22 mouse cellular contexts compared by ENCODE assay signal in the genomic region with DNA sequence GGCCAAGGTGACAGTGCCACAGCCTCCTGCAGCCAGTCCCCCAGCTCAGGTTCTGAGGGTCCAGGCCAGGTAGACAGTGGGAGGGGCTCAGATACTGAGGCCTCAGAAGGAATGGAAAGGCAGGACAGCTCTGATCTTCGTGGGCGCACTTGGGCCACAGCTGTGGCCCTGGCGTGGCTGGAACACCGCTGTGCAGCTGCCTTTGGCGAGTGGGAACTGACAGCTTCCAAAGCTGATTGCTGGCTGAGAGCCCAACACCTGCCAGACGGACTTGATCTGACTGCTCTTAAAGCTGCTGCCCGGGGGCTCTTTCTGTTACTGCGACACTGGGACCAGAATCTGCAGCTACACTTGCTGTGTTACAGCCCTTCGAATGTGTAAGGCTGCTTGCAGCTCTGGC. TPM values are rescaled to one million over a fixed set of nuclear protein-coding genes. Genes with fewer than 3 reads are reported as not detected.
DNase-seq lines count a peak whose midpoint lies in the region; ATAC-seq and TF ChIP-seq lines count a peak whose summit lies in the region.
"Had no signal": no experiment of that assay in that cellular context is flagged by ENCODE, and none has a peak within 500 bp of the region (broad histone marks: within the 10 kb centered on the region; RNA-seq: fewer than 3 reads in every experiment).

No protein-coding gene starts in this region.

- peaks cover 8% of the 10 kb centered on the region for H3K79me2 ChIP-seq in myocyte (ENCODE audit: control insufficient read depth, insufficient read depth)

- no peak overlapping the region for H3K4me2 ChIP-seq in embryonic facial prominence, embryonic 14.5 days (ENCODE audit: low read depth, low read length)
- no peak overlapping the region for H3K4me2 ChIP-seq in hindbrain, postnatal 0 days (ENCODE audit: low read depth, low read length)
- H3K4me2 ChIP-seq in hindbrain, embryonic 12.5 days (replicated peaks) = no peak overlapping the region
- no peak overlapping the region for H3K4me2 ChIP-seq in neural tube, embryonic 13.5 days
- no peak overlapping the region for H3K4me2 ChIP-seq in neural tube, embryonic 15.5 days
- H3K4me2 ChIP-seq in myocyte (ENCODE audit: low read depth) = no peak overlapping the region
- H3K4me2 ChIP-seq: embryonic facial prominence, embryonic 13.5 days; heart, embryonic 12.5 days had no signal

- H3K9ac ChIP-seq in embryonic facial prominence, embryonic 14.5 days (ENCODE audit: low read depth, low read length) = no peak overlapping the region
- H3K9ac ChIP-seq in hindbrain, postnatal 0 days (replicated peaks; ENCODE audit: low read length) = no peak overlapping the region
- H3K9ac ChIP-seq in hindbrain, embryonic 12.5 days = no peak overlapping the region
- no peak overlapping the region for H3K9ac ChIP-seq in neural tube, embryonic 13.5 days
- no peak overlapping the region for H3K9ac ChIP-seq in neural tube, embryonic 15.5 days (replicated peaks)
- H3K9ac ChIP-seq: embryonic facial prominence, embryonic 13.5 days; heart, embryonic 12.5 days; liver, postnatal 0 days had no signal

- peaks cover 37% of the 10 kb centered on the region for H3K36me3 ChIP-seq in embryonic facial prominence, embryonic 14.5 days (ENCODE audit: control insufficient read depth, insufficient read depth, low read length)
- H3K36me3 ChIP-seq in embryonic facial prominence, embryonic 10.5 days (replicated peaks) = peaks cover 53% of the 10 kb centered on the region
- peaks cover 31% of the 10 kb centered on the region; the same call in 1 of the 2 replicates for H3K36me3 ChIP-seq in hindbrain, postnatal 0 days (ENCODE audit: insufficient read depth, low read length)
- H3K36me3 ChIP-seq in hindbrain, embryonic 12.5 days = peaks cover 51% of the 10 kb centered on the region
- peaks cover 48% of the 10 kb centered on the region for H3K36me3 ChIP-seq in neural tube, embryonic 13.5 days
- H3K36me3 ChIP-seq in neural tube, embryonic 15.5 days = peaks cover 48% of the 10 kb centered on the region
- no peaks in the 10 kb centered on the region for H3K36me3 ChIP-seq in myocyte (ENCODE audit: control insufficient read depth, insufficient read depth)

- no peaks in the 10 kb centered on the region for H3K9me3 ChIP-seq in embryonic facial prominence, embryonic 14.5 days (ENCODE audit: control insufficient read depth, low read length)
- no peaks in the 10 kb centered on the region for H3K9me3 ChIP-seq in embryonic facial prominence, embryonic 10.5 days
- H3K9me3 ChIP-seq in hindbrain, postnatal 0 days (ENCODE audit: low read length) = no peaks in the 10 kb centered on the region
- no peaks in the 10 kb centered on the region for H3K9me3 ChIP-seq in hindbrain, embryonic 12.5 days (replicated peaks)
- H3K9me3 ChIP-seq in neural tube, embryonic 13.5 days = no peaks in the 10 kb centered on the region
- H3K9me3 ChIP-seq in neural tube, embryonic 15.5 days (replicated peaks) = no peaks in the 10 kb centered on the region
- H3K9me3 ChIP-seq: embryonic facial prominence, embryonic 13.5 days; heart, embryonic 12.5 days had no signal

- peak; percentile 7 for TF ChIP-seq POLR2A in myocyte (IDR thresholded peaks at IDR 0.05; ENCODE audit: insufficient read length, low read depth)

- H3K27me3 ChIP-seq in embryonic facial prominence, embryonic 14.5 days (replicated peaks; ENCODE audit: control insufficient read depth, insufficient read depth, low read length) = no peaks in the 10 kb centered on the region
- no peaks in the 10 kb centered on the region for H3K27me3 ChIP-seq in embryonic facial prominence, embryonic 10.5 days (replicated peaks; ENCODE audit: low read depth, poor library complexity, severe bottlenecking)
- no peaks in the 10 kb centered on the region for H3K27me3 ChIP-seq in hindbrain, postnatal 0 days (ENCODE audit: insufficient read depth, low read length)
- H3K27me3 ChIP-seq in hindbrain, embryonic 12.5 days = no peaks in the 10 kb centered on the region
- no peaks in the 10 kb centered on the region for H3K27me3 ChIP-seq in neural tube, embryonic 13.5 days
- no peaks in the 10 kb centered on the region for H3K27me3 ChIP-seq in neural tube, embryonic 15.5 days (replicated peaks)
- no peaks in the 10 kb centered on the region for H3K27me3 ChIP-seq in myocyte (ENCODE audit: control insufficient read depth, insufficient read depth, insufficient read length)
- H3K27me3 ChIP-seq: embryonic facial prominence, embryonic 13.5 days had no signal

- no peaks in the 10 kb centered on the region for H3K4me1 ChIP-seq in embryonic facial prominence, embryonic 14.5 days (ENCODE audit: control insufficient read depth, insufficient read depth, low read length)
- peaks cover 12% of the 10 kb centered on the region for H3K4me1 ChIP-seq in embryonic facial prominence, embryonic 10.5 days
- H3K4me1 ChIP-seq in hindbrain, postnatal 0 days (ENCODE audit: insufficient read depth, low read length) = no peaks in the 10 kb centered on the region
- H3K4me1 ChIP-seq in hindbrain, embryonic 12.5 days = peaks cover 10% of the 10 kb centered on the region
- H3K4me1 ChIP-seq in neural tube, embryonic 13.5 days (replicated peaks) = peaks cover 26% of the 10 kb centered on the region
- peaks cover 14% of the 10 kb centered on the region for H3K4me1 ChIP-seq in neural tube, embryonic 15.5 days

- 58% methylated on average over 8 of the region's 9 CpGs for WGBS in embryonic facial prominence, embryonic 14.5 days
- WGBS in embryonic facial prominence, embryonic 10.5 days = 85% methylated on average over 9 of the region's 9 CpGs
- WGBS in hindbrain, postnatal 0 days = 30% methylated on average over 9 of the region's 9 CpGs
- 81% methylated on average over 9 of the region's 9 CpGs for WGBS in hindbrain, embryonic 12.5 days
- WGBS in neural tube, embryonic 13.5 days = 52% methylated on average over 9 of the region's 9 CpGs
- 44% methylated on average over 9 of the region's 9 CpGs for WGBS in neural tube, embryonic 15.5 days

- peak; percentile 88 for DNase-seq in embryonic facial prominence, embryonic 14.5 days (ENCODE audit: low spot score)
- no peak for DNase-seq in embryonic facial prominence, embryonic 10.5 days (ENCODE audit: low spot score)
- DNase-seq in hindbrain, postnatal 0 days (ENCODE audit: low spot score) = peak; percentile 33
- no peak for DNase-seq in lung, postnatal 25 days (ENCODE audit: low spot score)
- DNase-seq: adrenal gland, adult 2 months; cerebellum, adult 11-12 months; kidney, postnatal 4 days; liver; liver, postnatal 0 days had no signal

- no peak overlapping the region for H3ac ChIP-seq in myocyte (ENCODE audit: control insufficient read depth, insufficient read length)

- peak; percentile 62; the same call in 1 of the 2 replicates for ATAC-seq in embryonic facial prominence, embryonic 14.5 days (ENCODE audit: low read depth)
- 0 out of 2 replicates have a peak, but pooled peaks have one; percentile 8 for ATAC-seq in hindbrain, postnatal 0 days
- no peak for ATAC-seq in hindbrain, embryonic 12.5 days (ENCODE audit: low FRiP score)
- ATAC-seq in neural tube, embryonic 13.5 days (ENCODE audit: low read depth) = peak; percentile 28; the same call in 1 of the 2 replicates
- ATAC-seq in neural tube, embryonic 15.5 days (ENCODE audit: low FRiP score) = no peak
- ATAC-seq: liver, postnatal 0 days had no signal

- H3K4me3 ChIP-seq in embryonic facial prominence, embryonic 14.5 days (ENCODE audit: low read depth, low read length) = no peak overlapping the region
- no peak overlapping the region for H3K4me3 ChIP-seq in embryonic facial prominence, embryonic 10.5 days
- no peak overlapping the region for H3K4me3 ChIP-seq in hindbrain, postnatal 0 days (ENCODE audit: low read length)
- no peak overlapping the region for H3K4me3 ChIP-seq in hindbrain, embryonic 12.5 days
- no peak overlapping the region for H3K4me3 ChIP-seq in neural tube, embryonic 13.5 days
- H3K4me3 ChIP-seq in neural tube, embryonic 15.5 days (replicated peaks) = no peak overlapping the region
- H3K4me3 ChIP-seq in myocyte = no peak overlapping the region
- H3K4me3 ChIP-seq: embryonic facial prominence, embryonic 13.5 days; heart, embryonic 12.5 days had no signal

- H3K27ac ChIP-seq in embryonic facial prominence, embryonic 14.5 days (replicated peaks; ENCODE audit: low read depth, low read length) = no peak overlapping the region
- H3K27ac ChIP-seq in embryonic facial prominence, embryonic 10.5 days (replicated peaks) = no peak overlapping the region
- H3K27ac ChIP-seq in hindbrain, postnatal 0 days = no peak overlapping the region
- no peak overlapping the region for H3K27ac ChIP-seq in hindbrain, embryonic 12.5 days
- H3K27ac ChIP-seq in neural tube, embryonic 13.5 days (replicated peaks) = 0 out of 2 replicates have a peak overlapping the region, but pooled peaks have one; percentile 42
- H3K27ac ChIP-seq in neural tube, embryonic 15.5 days (replicated peaks) = no peak overlapping the region
- H3K27ac ChIP-seq: embryonic facial prominence, embryonic 13.5 days; macrophage had no signal

- TF ChIP-seq CTCF in hindbrain, postnatal 0 days (IDR thresholded peaks at IDR 0.05; ENCODE audit: low read depth) = no peak

RNA-seq across cellular contexts. Expression of a gene that starts 6.7 kb away (rescaled TPM):
- polyA plus RNA-seq in embryonic facial prominence, embryonic 14.5 days (2014; fragmentation: Nextera tagmentation; extraction: Ambion mirVana) = 33.1 and 36.3 TPM in 2 replicates
- 45.0 and 45.8 TPM in 2 replicates for polyA plus RNA-seq in embryonic facial prominence, embryonic 10.5 days (2016; fragmentation: Nextera tagmentation; extraction: Ambion mirVana)
- total RNA-seq in hindbrain, postnatal 0 days (2014; rRNA removed) = 6.0 and 6.4 TPM in 2 replicates
- polyA plus RNA-seq in hindbrain, postnatal 0 days (2015; fragmentation: Nextera tagmentation; extraction: Ambion mirVana) = 5.6 and 6.5 TPM in 2 replicates
- 16.6 and 20.1 TPM in 2 replicates for polyA plus RNA-seq in hindbrain, embryonic 12.5 days (2016; fragmentation: Nextera tagmentation; extraction: Ambion mirVana)
- polyA plus RNA-seq in neural tube, embryonic 13.5 days (2015; fragmentation: Nextera tagmentation; extraction: Ambion mirVana) = 15.0 and 16.2 TPM in 2 replicates
- 8.4 and 14.8 TPM in 2 replicates for polyA plus RNA-seq in neural tube, embryonic 15.5 days (2015; fragmentation: Nextera tagmentation; extraction: Ambion mirVana)
- polyA plus RNA-seq in myocyte (2012; fragmentation: generic; extraction: Trizol) = 19.1 TPM

RNA-seq across cellular contexts. Expression of a gene that starts 6.7 kb away (rescaled TPM):
- polyA plus RNA-seq in embryonic facial prominence, embryonic 14.5 days (2014; fragmentation: Nextera tagmentation; extraction: Ambion mirVana) = 0.70 TPM in 1 of 2 replicates, not detected in the other
- 0.49 TPM in 1 of 2 replicates, not detected in the other for polyA plus RNA-seq in embryonic facial prominence, embryonic 10.5 days (2016; fragmentation: Nextera tagmentation; extraction: Ambion mirVana)
- total RNA-seq in hindbrain, postnatal 0 days (2014; rRNA removed) = 0.54 TPM in 1 of 2 replicates, not detected in the other
- polyA plus RNA-seq in hindbrain, postnatal 0 days (2015; fragmentation: Nextera tagmentation; extraction: Ambion mirVana) = not detected in 2 replicates
- 0.20 TPM in 1 of 2 replicates, not detected in the other for polyA plus RNA-seq in hindbrain, embryonic 12.5 days (2016; fragmentation: Nextera tagmentation; extraction: Ambion mirVana)
- polyA plus RNA-seq in neural tube, embryonic 13.5 days (2015; fragmentation: Nextera tagmentation; extraction: Ambion mirVana) = 1.4 TPM in 1 of 2 replicates, not detected in the other
- 0.13 TPM in 1 of 2 replicates, not detected in the other for polyA plus RNA-seq in neural tube, embryonic 15.5 days (2015; fragmentation: Nextera tagmentation; extraction: Ambion mirVana)
- polyA plus RNA-seq in myocyte (2012; fragmentation: generic; extraction: Trizol) = 0.04 TPM
- total RNA-seq: adrenal gland, adult 2 months; granulocyte monocyte progenitor cell, adult 5-6 weeks; left cerebral cortex, postnatal 10 days; MEL had no signal
- polyA plus RNA-seq: adrenal gland, adult 2 months; heart, embryonic 12.5 days; kidney, embryonic 14.5 days; liver, postnatal 0 days; macrophage; stomach, embryonic 16.5 days; thymus, postnatal 0 days had no signal

RNA-seq across cellular contexts. Expression of a gene that starts 6.8 kb away (rescaled TPM):
- 40.2 and 40.6 TPM in 2 replicates for polyA plus RNA-seq in embryonic facial prominence, embryonic 14.5 days (2014; fragmentation: Nextera tagmentation; extraction: Ambion mirVana)
- polyA plus RNA-seq in embryonic facial prominence, embryonic 10.5 days (2016; fragmentation: Nextera tagmentation; extraction: Ambion mirVana) = 53.9 and 59.2 TPM in 2 replicates
- total RNA-seq in hindbrain, postnatal 0 days (2014; rRNA removed) = 34.8 and 38.9 TPM in 2 replicates
- 35.5 and 36.5 TPM in 2 replicates for polyA plus RNA-seq in hindbrain, postnatal 0 days (2015; fragmentation: Nextera tagmentation; extraction: Ambion mirVana)
- 40.0 and 42.6 TPM in 2 replicates for polyA plus RNA-seq in hindbrain, embryonic 12.5 days (2016; fragmentation: Nextera tagmentation; extraction: Ambion mirVana)
- 43.2 and 44.8 TPM in 2 replicates for polyA plus RNA-seq in neural tube, embryonic 13.5 days (2015; fragmentation: Nextera tagmentation; extraction: Ambion mirVana)
- 39.6 and 40.0 TPM in 2 replicates for polyA plus RNA-seq in neural tube, embryonic 15.5 days (2015; fragmentation: Nextera tagmentation; extraction: Ambion mirVana)
- polyA plus RNA-seq in myocyte (2012; fragmentation: generic; extraction: Trizol) = 36.8 TPM

RNA-seq across cellular contexts. Expression of a gene that starts 15.4 kb away (rescaled TPM):
- polyA plus RNA-seq in embryonic facial prominence, embryonic 14.5 days (2014; fragmentation: Nextera tagmentation; extraction: Ambion mirVana) = 2.2 and 3.1 TPM in 2 replicates
- 2.0 and 3.0 TPM in 2 replicates for polyA plus RNA-seq in embryonic facial prominence, embryonic 10.5 days (2016; fragmentation: Nextera tagmentation; extraction: Ambion mirVana)
- total RNA-seq in hindbrain, postnatal 0 days (2014; rRNA removed) = 49.9 and 60.2 TPM in 2 replicates
- polyA plus RNA-seq in hindbrain, postnatal 0 days (2015; fragmentation: Nextera tagmentation; extraction: Ambion mirVana) = 32.6 and 32.8 TPM in 2 replicates
- 8.8 and 11.0 TPM in 2 replicates for polyA plus RNA-seq in hindbrain, embryonic 12.5 days (2016; fragmentation: Nextera tagmentation; extraction: Ambion mirVana)
- 23.8 and 27.0 TPM in 2 replicates for polyA plus RNA-seq in neural tube, embryonic 13.5 days (2015; fragmentation: Nextera tagmentation; extraction: Ambion mirVana)
- polyA plus RNA-seq in neural tube, embryonic 15.5 days (2015; fragmentation: Nextera tagmentation; extraction: Ambion mirVana) = 38.1 and 48.0 TPM in 2 replicates
- polyA plus RNA-seq in myocyte (2012; fragmentation: generic; extraction: Trizol) = 0.04 TPM
- total RNA-seq: granulocyte monocyte progenitor cell, adult 5-6 weeks had no signal
- polyA plus RNA-seq: liver, postnatal 0 days; macrophage; thymus, postnatal 0 days had no signal

RNA-seq across cellular contexts. Expression of a gene that starts 16.4 kb away (rescaled TPM):
- polyA plus RNA-seq in embryonic facial prominence, embryonic 14.5 days (2014; fragmentation: Nextera tagmentation; extraction: Ambion mirVana) = 2.1 and 3.0 TPM in 2 replicates
- polyA plus RNA-seq in embryonic facial prominence, embryonic 10.5 days (2016; fragmentation: Nextera tagmentation; extraction: Ambion mirVana) = 1.4 TPM in 2 replicates
- total RNA-seq in hindbrain, postnatal 0 days (2014; rRNA removed) = 70.2 and 82.9 TPM in 2 replicates
- 84.7 and 85.7 TPM in 2 replicates for polyA plus RNA-seq in hindbrain, postnatal 0 days (2015; fragmentation: Nextera tagmentation; extraction: Ambion mirVana)
- 9.1 TPM in 2 replicates for polyA plus RNA-seq in hindbrain, embryonic 12.5 days (2016; fragmentation: Nextera tagmentation; extraction: Ambion mirVana)
- 20.8 and 23.7 TPM in 2 replicates for polyA plus RNA-seq in neural tube, embryonic 13.5 days (2015; fragmentation: Nextera tagmentation; extraction: Ambion mirVana)
- polyA plus RNA-seq in neural tube, embryonic 15.5 days (2015; fragmentation: Nextera tagmentation; extraction: Ambion mirVana) = 45.1 and 55.0 TPM in 2 replicates
- polyA plus RNA-seq in myocyte (2012; fragmentation: generic; extraction: Trizol) = 9.4 TPM

Comparison
In these comparisons a context has a peak if more than half of its experiments do, and no peak if none do; other contexts are left out.
1. ATAC-seq: peak in embryonic facial prominence, embryonic 14.5 days (single experiment), hindbrain, postnatal 0 days (single experiment) and neural tube, embryonic 13.5 days (single experiment); none in hindbrain, embryonic 12.5 days (single experiment) and neural tube, embryonic 15.5 days (single experiment).
2. DNase-seq: peak in embryonic facial prominence, embryonic 14.5 days (single experiment) and hindbrain, postnatal 0 days (single experiment); none in embryonic facial prominence, embryonic 10.5 days (single experiment) and lung, postnatal 25 days (single experiment).